Mouse (Mus musculus) hematopoietic multipotent progenitor cell, adult 10-12 weeks (in vitro differentiated cells): ENCODE data around the gene Cers1. TPM values are rescaled to one million over a fixed set of nuclear protein-coding genes. Genes with fewer than 3 reads are reported as not detected.

Experiments
- polyA plus RNA-seq: library from polyadenylated mRNA; stranded (reverse); fragments of >175 nt; gene quantifications from 2 replicates; pipeline ENCODE4 v1.2.3, GENCODE M21; 2012; ENCODE audit warnings: low replicate concordance

Gene Cers1
- polyA plus RNA-seq = 0.26 and 1.4 TPM in 2 replicates

GRCm38 (mm10) chr8:70315624-70316510, at the start of gene Cers1:
TSS of gene Cers1 (plus strand) at chr8:70315775.

GRCm38 (mm10) chr8:70282603-70283135, 32.9 kb upstream of the Cers1 start, which contains the start of gene Homer3:
TSS of gene Homer3 (plus strand) at chr8:70282827.

GRCm38 (mm10) chr8:70302358-70302890, 13.2 kb upstream of the Cers1 start, which contains the start of the genes Ddx49 and Cope:
TSS of gene Ddx49 (minus strand) at chr8:70302489.
TSS of gene Cope (plus strand) at chr8:70302518.

GRCm38 (mm10) chr8:70329124-70329834, 13.7 kb downstream of the Cers1 start, which contains the start of gene Gdf1:
TSS of gene Gdf1 (plus strand) at chr8:70329817.

GRCm38 (mm10) chr8:70353194-70353817, 37.7 kb downstream of the Cers1 start, which contains the start of gene Upf1:
TSS of gene Upf1 (minus strand) at chr8:70353278.

GRCm38 (mm10) chr8:70373397-70374317, 58.1 kb downstream of the Cers1 start, which contains the start of gene Comp:
TSS of gene Comp (plus strand) at chr8:70373558.

Other genes starting within 250 kb of the Cers1 start
- gene Tm6sf2, start 242.9 kb upstream of the Cers1 start, polyA plus RNA-seq = 0.69 and 0.95 TPM in 2 replicates
- gene Hapln4, start 232.3 kb upstream of the Cers1 start, polyA plus RNA-seq = 0.03 and 0.07 TPM in 2 replicates
- 0.13 and 0.22 TPM in 2 replicates for gene Ncan, start 194.9 kb upstream of the Cers1 start, polyA plus RNA-seq
- gene Nr2c2ap, start 184.4 kb upstream of the Cers1 start, polyA plus RNA-seq = 6.3 and 14.2 TPM in 2 replicates
- gene Rfxank, start 176.6 kb upstream of the Cers1 start, polyA plus RNA-seq = 6.1 and 18.1 TPM in 2 replicates
- 8.0 and 46.2 TPM in 2 replicates for gene Borcs8, start 176.3 kb upstream of the Cers1 start, polyA plus RNA-seq
- 8.0 and 22.3 TPM in 2 replicates for gene Mef2b, start 176.1 kb upstream of the Cers1 start, polyA plus RNA-seq
- 104 and 138 TPM in 2 replicates for gene Tmem161a, start 143.4 kb upstream of the Cers1 start, polyA plus RNA-seq
- 10.1 and 12.4 TPM in 2 replicates for gene Slc25a42, start 103.5 kb upstream of the Cers1 start, polyA plus RNA-seq
- gene Sugp2, start 81.5 kb upstream of the Cers1 start, polyA plus RNA-seq = 40.6 and 92.2 TPM in 2 replicates
- gene Armc6, start 81.3 kb upstream of the Cers1 start, polyA plus RNA-seq = 8.9 and 12.0 TPM in 2 replicates
- gene Homer3, start 32.9 kb upstream of the Cers1 start, polyA plus RNA-seq = 14.2 and 18.3 TPM in 2 replicates
- 25.7 and 31.1 TPM in 2 replicates for gene Ddx49, start 13.3 kb upstream of the Cers1 start, polyA plus RNA-seq
- 177 and 198 TPM in 2 replicates for gene Cope, start 13.3 kb upstream of the Cers1 start, polyA plus RNA-seq
- 0.27 and 0.54 TPM in 2 replicates for gene Gdf1, start 14.0 kb downstream of the Cers1 start, polyA plus RNA-seq
- 89.7 and 137 TPM in 2 replicates for gene Upf1, start 37.5 kb downstream of the Cers1 start, polyA plus RNA-seq
- gene Comp, start 57.8 kb downstream of the Cers1 start, polyA plus RNA-seq = 0.09 and 0.41 TPM in 2 replicates
- gene Crtc1, start 123.8 kb downstream of the Cers1 start, polyA plus RNA-seq = 23.0 and 38.0 TPM in 2 replicates
- gene Klhl26, start 161.2 kb downstream of the Cers1 start, polyA plus RNA-seq = 7.5 and 7.9 TPM in 2 replicates
- gene Tmem59l, start 171.6 kb downstream of the Cers1 start, polyA plus RNA-seq = 0.34 TPM in 1 of 2 replicates, not detected in the other
- gene Crlf1, start 177.4 kb downstream of the Cers1 start, polyA plus RNA-seq = 0.13 and 0.34 TPM in 2 replicates
- 130 and 215 TPM in 2 replicates for gene Rex1bd, start 191.0 kb downstream of the Cers1 start, polyA plus RNA-seq
- gene Uba52, start 195.0 kb downstream of the Cers1 start, polyA plus RNA-seq = 756 and 1,789 TPM in 2 replicates
- gene Fkbp8, start 211.9 kb downstream of the Cers1 start, polyA plus RNA-seq = 658 and 1,767 TPM in 2 replicates
- gene Kxd1, start 212.2 kb downstream of the Cers1 start, polyA plus RNA-seq = 25.8 and 38.2 TPM in 2 replicates
- 46.8 and 56.3 TPM in 2 replicates for gene Ell, start 223.7 kb downstream of the Cers1 start, polyA plus RNA-seq